Mouse (Mus musculus) cerebellum, adult 18-20 months (tissue): ENCODE measurements at regions not wholly inside any gene's neighbourhood (a gene's known extent, or its start where the extent isn't known, plus 50 kb on each side); places are given as distances from the start of the nearest gene placed in this dataset.

ENCODE experiments used
- DNase-seq, 2 experiments: peaks; one replicate each; pipeline ENCODE4 v3.0.0; 2021

- no peak for DNase-seq
Observed at GRCm38 (mm10) chr14:25137312-25137711, 321.7 kb upstream of the Zmiz1 start.

GRCm38 (mm10) chr14:25138485-25138884 lies 320.5 kb upstream of the Zmiz1 start:
- peak; percentile 36 to 43 for DNase-seq

GRCm38 (mm10) chr14:25141933-25142332 lies 317.1 kb upstream of the Zmiz1 start:
- DNase-seq, result no peak

GRCm38 (mm10) chr14:25143051-25143450 lies 315.9 kb upstream of the Zmiz1 start:
- DNase-seq, result no peak

GRCm38 (mm10) chr14:25147731-25148130 lies 311.3 kb upstream of the Zmiz1 start:
- no peak for DNase-seq

GRCm38 (mm10) chr14:25150968-25151367 lies 308.0 kb upstream of the Zmiz1 start:
- no peak for DNase-seq

GRCm38 (mm10) chr14:25151485-25151884 lies 307.5 kb upstream of the Zmiz1 start:
- DNase-seq, result peak; percentile 59 to 63

- DNase-seq, result peak; percentile 34 to 36
Observed at GRCm38 (mm10) chr14:25153573-25153972, 305.4 kb upstream of the Zmiz1 start.

GRCm38 (mm10) chr14:25154180-25154579 lies 304.8 kb upstream of the Zmiz1 start:
- no peak for DNase-seq

- DNase-seq, result no peak
Observed at GRCm38 (mm10) chr14:25155008-25155783, 303.8 kb upstream of the Zmiz1 start.

- DNase-seq, result no peak
Observed at GRCm38 (mm10) chr14:25156171-25156570, 302.8 kb upstream of the Zmiz1 start.

GRCm38 (mm10) chr14:25161684-25162321 lies 297.2 kb upstream of the Zmiz1 start:
- DNase-seq, result no peak

- DNase-seq, result no peak
Observed at GRCm38 (mm10) chr14:25166217-25166616, 292.8 kb upstream of the Zmiz1 start.

- peak in 1 of 2 experiments; percentile 27 for DNase-seq
Observed at GRCm38 (mm10) chr14:25167604-25168003, 291.4 kb upstream of the Zmiz1 start.

GRCm38 (mm10) chr14:25168310-25168709 lies 290.7 kb upstream of the Zmiz1 start:
- DNase-seq, result no peak

- DNase-seq, result no peak
Observed at GRCm38 (mm10) chr14:25173281-25173680, 285.7 kb upstream of the Zmiz1 start.

- DNase-seq, result no peak
Observed at GRCm38 (mm10) chr14:25173873-25174272, 285.1 kb upstream of the Zmiz1 start.

- DNase-seq, result no peak
Observed at GRCm38 (mm10) chr14:25174402-25174801, 284.6 kb upstream of the Zmiz1 start.

GRCm38 (mm10) chr14:25176206-25176605 lies 282.8 kb upstream of the Zmiz1 start:
- no peak for DNase-seq

GRCm38 (mm10) chr14:25180126-25180525 lies 278.9 kb upstream of the Zmiz1 start:
- DNase-seq, result no peak

- no peak for DNase-seq
Observed at GRCm38 (mm10) chr14:25181406-25181805, 277.6 kb upstream of the Zmiz1 start.

GRCm38 (mm10) chr14:25184042-25184441 lies 274.9 kb upstream of the Zmiz1 start:
- no peak for DNase-seq

GRCm38 (mm10) chr14:25184875-25185274 lies 274.1 kb upstream of the Zmiz1 start:
- DNase-seq, result no peak

- peak; percentile 28 to 42 for DNase-seq
Observed at GRCm38 (mm10) chr14:25185556-25185958, 273.4 kb upstream of the Zmiz1 start.
